Mouse (Mus musculus) skeletal muscle tissue, postnatal 0 days (tissue): ENCODE results near the gene Cacna1b. TPM values are rescaled to one million over a fixed set of nuclear protein-coding genes. Genes with fewer than 3 reads are reported as not detected.

Experiments
- polyA plus RNA-seq: library from polyadenylated mRNA; unstranded; fragments of >200 nt; fragmentation: Nextera tagmentation; extraction: Ambion mirVana; gene quantifications from 2 replicates; pipeline ENCODE4 v1.2.1, GENCODE M21; 2015

The Cacna1b gene
- 0.18 TPM in 1 of 2 replicates, not detected in the other for polyA plus RNA-seq

GRCm38 (mm10) chr2:24763115-24763557, at the start of gene Cacna1b:
Cacna1b (minus strand) TSS chr2:24763152.

Other genes with a start within 250 kb of the Cacna1b start
- gene Ehmt1, start 156.5 kb upstream of the Cacna1b start, polyA plus RNA-seq, result 27.2 and 28.5 TPM in 2 replicates
- 16.4 and 17.6 TPM in 2 replicates for gene Arrdc1, start 172.1 kb upstream of the Cacna1b start, polyA plus RNA-seq
- 6.0 and 7.3 TPM in 2 replicates for gene Zmynd19, start 186.6 kb upstream of the Cacna1b start, polyA plus RNA-seq
- gene Dph7, start 199.2 kb upstream of the Cacna1b start, polyA plus RNA-seq, result 10.7 and 11.1 TPM in 2 replicates
- gene Mrpl41, start 211.9 kb upstream of the Cacna1b start, polyA plus RNA-seq, result 125 and 128 TPM in 2 replicates
- 8.0 and 9.6 TPM in 2 replicates for gene Pnpla7, start 212.9 kb upstream of the Cacna1b start, polyA plus RNA-seq